ENCODE assay signal across 9 mouse cellular contexts in the genomic region with DNA sequence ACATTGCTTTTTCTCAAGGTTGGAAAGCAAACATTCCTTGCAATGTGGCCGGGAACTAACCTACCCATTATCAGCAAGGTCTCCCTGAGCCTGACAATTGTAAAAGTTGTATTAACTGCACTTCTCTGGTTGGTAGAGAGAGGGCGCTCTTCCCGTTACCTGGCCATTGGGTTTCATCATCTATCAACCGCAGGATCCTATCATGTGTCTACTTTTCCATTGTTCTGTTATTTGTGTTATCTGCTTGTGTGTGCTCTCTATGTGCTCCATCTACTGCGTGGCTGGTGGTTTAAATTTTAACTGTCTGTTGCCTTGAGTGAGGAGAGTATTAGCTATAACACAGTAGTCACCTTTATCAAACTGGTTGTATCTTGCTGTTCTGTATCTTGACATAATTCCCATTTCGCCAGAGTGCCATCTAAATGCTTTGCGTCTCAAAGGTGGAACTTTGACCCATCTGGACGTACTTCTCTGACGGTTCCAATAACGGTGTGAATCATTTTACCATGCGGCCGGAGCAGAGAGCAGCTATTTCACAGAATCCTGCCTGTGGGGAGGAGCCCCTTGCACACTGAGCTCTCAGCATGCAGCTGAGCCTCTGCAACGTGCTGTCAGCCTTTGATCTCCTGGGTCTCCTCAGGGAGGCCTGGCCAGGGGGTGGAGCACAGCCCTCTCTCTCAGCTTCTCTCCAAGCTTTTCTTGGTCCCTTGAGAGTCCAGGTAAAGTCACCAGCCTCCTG.
A peak's percentile ranks its signal among the peaks of the same experiment; 100 is the strongest.
DNase-seq lines count a peak whose midpoint lies in the region; ATAC-seq and TF ChIP-seq lines count a peak whose summit lies in the region.
"Had no signal": no experiment of that assay in that cellular context is flagged by ENCODE, and none has a peak within 500 bp of the region (broad histone marks: within the 10 kb centered on the region; RNA-seq: fewer than 3 reads in every experiment).

No protein-coding gene starts in this region.

- TF ChIP-seq EP300 in lung, postnatal 0 days (IDR thresholded peaks at IDR 0.05): no peak

- H3K9ac ChIP-seq in lung, postnatal 0 days (replicated peaks; ENCODE audit: low read depth): no peak overlapping the region
- H3K9ac ChIP-seq in forebrain, embryonic 13.5 days: no peak overlapping the region
- H3K9ac ChIP-seq: neural tube, embryonic 15.5 days had no signal

- H3K27ac ChIP-seq in gastrocnemius, adult 2 months: no peak overlapping the region
- no peak overlapping the region for H3K27ac ChIP-seq in lung, postnatal 0 days (ENCODE audit: low read length)
- H3K27ac ChIP-seq in forebrain, embryonic 13.5 days: peak overlapping the region; percentile 5; the same call in 1 of the 2 replicates
- H3K27ac ChIP-seq: neural tube, embryonic 15.5 days had no signal

- no peak; the same call in 1 of the 2 replicates for ATAC-seq in lung, postnatal 0 days
- no peak for ATAC-seq in forebrain, embryonic 13.5 days

- DNase-seq in gastrocnemius, adult 2 months: peak; percentile 11
- DNase-seq in gastrocnemius, postnatal 10 days: no peak
- no peak for DNase-seq in lung, postnatal 0 days (ENCODE audit: low spot score)
- DNase-seq in lung, postnatal 4 days: no peak
- peak; percentile 45 for DNase-seq in naive thymus-derived CD4-positive, alpha-beta T cell, adult 2 months (ENCODE audit: low read depth)
- DNase-seq in left cerebral cortex, postnatal 14 days (ENCODE audit: low spot score in 2 of 2): no peak
- no peak for DNase-seq in gastrocnemius, postnatal 25 days

- H3K36me3 ChIP-seq in lung, postnatal 0 days (ENCODE audit: insufficient read depth, low read length): no peaks in the 10 kb centered on the region
- no peaks in the 10 kb centered on the region for H3K36me3 ChIP-seq in forebrain, embryonic 13.5 days (ENCODE audit: poor library complexity, severe bottlenecking)
- H3K36me3 ChIP-seq: neural tube, embryonic 15.5 days had no signal

- H3K9me3 ChIP-seq in lung, postnatal 0 days (ENCODE audit: low read length): no peaks in the 10 kb centered on the region
- H3K9me3 ChIP-seq in forebrain, embryonic 13.5 days (replicated peaks): no peaks in the 10 kb centered on the region
- H3K9me3 ChIP-seq: neural tube, embryonic 15.5 days had no signal

- H3K4me2 ChIP-seq in lung, postnatal 0 days (replicated peaks; ENCODE audit: low read depth, low read length): no peak overlapping the region
- H3K4me2 ChIP-seq in forebrain, embryonic 13.5 days: no peak overlapping the region
- H3K4me2 ChIP-seq: neural tube, embryonic 15.5 days had no signal

- TF ChIP-seq CTCF in gastrocnemius, adult 2 months (IDR thresholded peaks at IDR 0.05): peak; percentile 74
- peak; percentile 71 for TF ChIP-seq CTCF in lung, postnatal 0 days (IDR thresholded peaks at IDR 0.05)

- no peaks in the 10 kb centered on the region for H3K4me1 ChIP-seq in lung, postnatal 0 days (ENCODE audit: insufficient read depth, low read depth, low read length)
- H3K4me1 ChIP-seq in forebrain, embryonic 13.5 days: peaks cover 36% of the 10 kb centered on the region

- no peaks in the 10 kb centered on the region for H3K27me3 ChIP-seq in lung, postnatal 0 days (replicated peaks; ENCODE audit: insufficient read depth, low read length)
- H3K27me3 ChIP-seq in forebrain, embryonic 13.5 days: no peaks in the 10 kb centered on the region

- 8% methylated on average over 13 of the region's 13 CpGs for WGBS in lung, postnatal 0 days
- 20% methylated on average over 13 of the region's 13 CpGs for WGBS in forebrain, embryonic 13.5 days

- intact Hi-C loops in gastrocnemius, adult 2 months (cut with DNase I): loop anchor here (1.0 to 5.0 kb wide), 2 partner anchors 61 to 131 kb away; no protein-coding TSS in a partner anchor
- intact Hi-C loops in left cerebral cortex, postnatal 14 days (cut with DNase I): no loop called here

- no peak overlapping the region for H3K4me3 ChIP-seq in gastrocnemius, adult 2 months
- H3K4me3 ChIP-seq in lung, postnatal 0 days (ENCODE audit: low read depth, low read length): no peak overlapping the region
- no peak overlapping the region for H3K4me3 ChIP-seq in forebrain, embryonic 13.5 days
- H3K4me3 ChIP-seq: neural tube, embryonic 15.5 days had no signal

Comparison
In these comparisons a context has a peak if more than half of its experiments do, and no peak if none do; other contexts are left out.
1. DNase-seq: peak in gastrocnemius, adult 2 months (single experiment) and naive thymus-derived CD4-positive, alpha-beta T cell, adult 2 months (single experiment); none in gastrocnemius, postnatal 10 days (single experiment), lung, postnatal 0 days (single experiment), lung, postnatal 4 days (0 of 2), left cerebral cortex, postnatal 14 days (0 of 2) and gastrocnemius, postnatal 25 days (single experiment).